Mouse (Mus musculus): ENCODE data around the gene Met. TPM values are rescaled to one million over a fixed set of nuclear protein-coding genes. Genes with fewer than 3 reads are reported as not detected.

The Met gene
- polyA plus RNA-seq, 1 experiment from 2014 or later: 5.4 TPM

Other genes with a start within 250 kb of the Met start
- gene Cav2, start 182.6 kb upstream of the Met start, polyA plus RNA-seq (2014; fragmentation: Nextera tagmentation; extraction: Ambion mirVana): 5.3 and 6.4 TPM in 2 replicates
- 16.5 and 19.9 TPM in 2 replicates for gene Cav1, start 157.5 kb upstream of the Met start, polyA plus RNA-seq (2014; fragmentation: Nextera tagmentation; extraction: Ambion mirVana)
- 259 and 269 TPM in 2 replicates for gene Capza2, start 172.4 kb downstream of the Met start, polyA plus RNA-seq (2014; fragmentation: Nextera tagmentation; extraction: Ambion mirVana)
- gene St7, start 229.1 kb downstream of the Met start, polyA plus RNA-seq (2014; fragmentation: Nextera tagmentation; extraction: Ambion mirVana): 41.8 and 42.3 TPM in 2 replicates